8 mouse cellular contexts compared by ENCODE assay signal in the genomic region with DNA sequence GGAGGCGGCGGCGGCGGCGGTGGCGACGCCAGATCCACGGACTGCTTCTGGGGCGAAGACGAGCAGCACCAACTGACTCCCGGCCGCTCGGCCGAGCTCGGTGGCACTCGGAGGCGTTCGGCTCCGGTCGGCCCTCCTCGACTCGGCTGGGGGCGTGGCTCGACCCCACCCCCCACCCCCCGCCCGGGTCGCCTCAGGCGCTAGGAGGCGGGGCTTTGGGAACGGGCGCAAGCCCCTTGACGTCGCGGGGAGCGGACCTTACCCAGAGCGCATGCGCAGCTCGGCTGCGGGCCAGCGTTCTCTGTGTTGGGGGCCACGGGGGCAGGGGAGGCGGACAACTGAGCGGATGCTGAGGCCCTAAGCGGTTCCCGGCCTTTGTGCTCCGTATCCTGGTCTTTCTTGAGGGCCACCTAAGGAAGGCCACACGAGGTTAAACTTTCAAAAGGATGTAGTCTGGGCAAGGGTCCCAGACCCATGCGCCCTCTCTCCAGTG. TPM values are rescaled to one million over a fixed set of nuclear protein-coding genes. Genes with fewer than 3 reads are reported as not detected.
DNase-seq lines count a peak whose midpoint lies in the region; ATAC-seq and TF ChIP-seq lines count a peak whose summit lies in the region.

A gene (minus strand): TSS at position 109 of the 493 bp plus-strand sequence.

- TF ChIP-seq POLR2A in lung, adult 2 months (IDR thresholded peaks at IDR 0.05; ENCODE audit: borderline replicate concordance, extremely low read depth, low read depth, low read length) = peak; percentile 57; the same call in 1 of the 2 replicates

- peak within 1 kb of the TSS; percentile 60 for H3K4me2 ChIP-seq in forebrain, embryonic 16.5 days (ENCODE audit: low read length)

- peak within 1 kb of the TSS; percentile 99 for H3K27ac ChIP-seq in forebrain, embryonic 16.5 days (ENCODE audit: low read length)

- peak; percentile 62 for DNase-seq in MEL-GATA-1-ER (ENCODE audit: extremely low read depth, low read depth)
- peak; percentile 90 to 95 for DNase-seq in cerebellum, adult 18-20 months
- peak; percentile 94 for DNase-seq in heart, postnatal 25 days (ENCODE audit: low spot score)
- peak; percentile 84 to 93 for DNase-seq in layer of hippocampus, adult 18-20 months (ENCODE audit: low spot score in 2 of 2)
- peak; percentile 88 for DNase-seq in lung, adult 2 months
- peak; percentile 86 to 89 for DNase-seq in thymus, adult 18-20 months

- TF ChIP-seq CTCF in lung, adult 2 months (IDR thresholded peaks at IDR 0.05; ENCODE audit: insufficient read depth, low read length) = no peak

- intact Hi-C loops in heart, postnatal 25 days (cut with DNase I) = no loop called here

- H3K36me3 ChIP-seq in forebrain, embryonic 16.5 days (ENCODE audit: control insufficient read depth, insufficient read depth) = no peaks in the 10 kb centered on the region

- no peaks in the 10 kb centered on the region for H3K9me3 ChIP-seq in forebrain, embryonic 16.5 days (ENCODE audit: control insufficient read depth, low read length)

- H3K4me3 ChIP-seq in forebrain, embryonic 16.5 days (replicated peaks; ENCODE audit: low read length) = peak within 1 kb of the TSS; percentile 86
- peak within 1 kb of the TSS; percentile 76 for H3K4me3 ChIP-seq in lung, adult 2 months (replicated peaks; ENCODE audit: extremely low read depth, low read depth, low read length)

- peak within 1 kb of the TSS; percentile 98 for H3K9ac ChIP-seq in forebrain, embryonic 16.5 days (replicated peaks; ENCODE audit: low read depth, low read length)

- peak; percentile 97 for ATAC-seq in forebrain, embryonic 16.5 days
- peak; percentile 66 for ATAC-seq in neutrophil, adult 5-6 weeks (ENCODE audit: extremely low read depth, insufficient number of reproducible peaks, low FRiP score, poor library complexity, severe bottlenecking)

- H3K4me1 ChIP-seq in forebrain, embryonic 16.5 days (replicated peaks; ENCODE audit: control insufficient read depth, insufficient read depth, low read length) = peaks cover 13% of the 10 kb centered on the region
- peaks cover 3% of the 10 kb centered on the region for H3K4me1 ChIP-seq in lung, adult 2 months (ENCODE audit: control insufficient read depth, insufficient read depth, low read length)

- H3K27me3 ChIP-seq in forebrain, embryonic 16.5 days (replicated peaks; ENCODE audit: control insufficient read depth, insufficient read depth, low read length) = no peaks in the 10 kb centered on the region

- under 1% methylated on average over 41 of the region's 48 CpGs for WGBS in forebrain, embryonic 16.5 days
- under 1% methylated on average over 44 of the region's 48 CpGs for WGBS in lung, adult 2 months

RNA-seq across cellular contexts. Expression of the gene that starts here (rescaled TPM):
- 21.7 and 23.9 TPM in 2 replicates for polyA plus RNA-seq in forebrain, embryonic 16.5 days (2015; fragmentation: Nextera tagmentation; extraction: Ambion mirVana)
- 10 to 100 TPM; 37.5 to 43.6 TPM for total RNA-seq in heart, postnatal 25 days (2021)
- 100 to 1,000 TPM in 1 of 2 experiments, 10 to 100 TPM in 1; 99.5 to 101 TPM for total RNA-seq in layer of hippocampus, adult 18-20 months (2021)
- polyA plus RNA-seq in lung, adult 2 months (2012; rRNA removed) = 11.6 and 14.6 TPM in 2 replicates
- 2.2 and 4.3 TPM in 2 replicates for total RNA-seq in neutrophil, adult 5-6 weeks (2017)

Comparison
In these comparisons a context has a peak if more than half of its experiments do, and no peak if none do; other contexts are left out.
1. Peak in every context shown above with its lines: DNase-seq, ATAC-seq, H3K4me3 ChIP-seq and H3K27ac ChIP-seq.